Mouse (Mus musculus) thymus, postnatal 0 days (tissue): ENCODE measurements around the gene Pnp2. TPM values are rescaled to one million over a fixed set of nuclear protein-coding genes. Genes with fewer than 3 reads are reported as not detected.
A peak's percentile ranks its signal among the peaks of the same experiment; 100 is the strongest.
"Not testable (repeated sequence)": the region's sequence is repeated elsewhere in the genome, so short reads cannot be mapped to it uniquely, and the experiment has no call there.

Experiments
- DNase-seq: peaks from one replicate; pipeline ENCODE4 v3.0.0-alpha.2; 2015; ENCODE audit warnings: low spot score
- polyA plus RNA-seq: library from polyadenylated mRNA; unstranded; fragments of >200 nt; fragmentation: Nextera tagmentation; extraction: Ambion mirVana; gene quantifications from 2 replicates; pipeline ENCODE4 v1.2.1, GENCODE M21; 2015

The Pnp2 gene
- polyA plus RNA-seq, 1 experiment from 2014 or later, result 0.69 TPM

DNA sequence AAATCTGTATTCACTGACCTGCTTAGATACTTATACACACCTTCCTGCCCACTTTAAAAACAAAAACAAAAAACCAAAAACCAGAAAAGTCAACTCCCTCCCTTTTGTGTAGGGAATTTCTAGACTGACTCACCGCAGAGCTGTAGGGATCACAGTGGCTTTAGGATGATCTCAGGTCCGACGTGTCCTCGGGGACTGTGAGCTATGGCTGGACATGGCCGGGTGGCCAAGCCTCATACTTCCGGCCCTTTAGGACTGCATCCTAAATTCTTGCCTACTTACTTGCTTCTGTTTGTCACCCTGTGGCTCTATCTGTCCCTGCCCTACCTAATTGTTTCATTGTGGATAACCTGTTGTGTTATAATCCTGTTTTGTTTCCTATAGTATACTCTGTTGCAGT lies 932 bp downstream of the Pnp2 start:
- not testable (repeated sequence) for DNase-seq

GRCm38 (mm10) chr14:50957146-50957545 lies 1.4 kb downstream of the Pnp2 start:
- not testable (repeated sequence) for DNase-seq

- DNase-seq, result not testable (repeated sequence)
Observed at GRCm38 (mm10) chr14:50958289-50958995, 2.6 kb downstream of the Pnp2 start.

DNA sequence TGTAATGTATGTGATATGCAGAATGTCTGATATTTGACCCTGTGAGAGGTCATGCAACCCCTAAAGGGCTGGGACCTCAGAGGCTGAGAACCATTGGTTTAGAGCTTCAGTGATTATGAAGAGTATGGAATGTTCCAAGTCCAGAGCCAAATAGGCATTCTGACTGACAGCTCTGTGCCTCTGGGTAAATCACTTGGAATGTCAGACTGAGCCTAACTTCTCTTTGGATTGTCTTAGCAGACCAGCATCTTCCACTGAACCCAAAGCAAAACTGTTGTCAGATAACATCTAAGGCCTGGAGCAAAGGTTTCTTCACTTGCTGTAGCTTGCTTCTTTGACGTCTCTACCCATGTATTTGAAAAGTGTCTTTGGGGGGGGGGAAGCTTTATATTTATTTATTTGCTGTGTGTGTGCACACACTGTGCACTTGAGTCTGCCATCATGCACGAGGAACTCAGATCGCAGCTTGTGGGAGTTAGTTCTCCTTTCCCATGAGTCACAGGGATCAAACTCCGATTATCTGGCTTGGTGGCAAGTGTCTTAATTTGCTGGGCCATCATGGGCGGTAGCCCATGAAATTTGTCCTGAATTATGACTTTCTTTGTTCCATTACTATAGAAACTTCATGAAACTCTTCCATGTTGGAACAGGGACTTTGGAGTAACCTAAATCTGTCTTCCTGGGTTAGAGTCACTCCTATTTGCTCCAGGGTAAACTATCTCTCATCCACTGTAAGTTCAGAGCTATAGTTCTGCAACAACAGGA lies 12.6 kb downstream of the Pnp2 start:
- no peak for DNase-seq

DNA sequence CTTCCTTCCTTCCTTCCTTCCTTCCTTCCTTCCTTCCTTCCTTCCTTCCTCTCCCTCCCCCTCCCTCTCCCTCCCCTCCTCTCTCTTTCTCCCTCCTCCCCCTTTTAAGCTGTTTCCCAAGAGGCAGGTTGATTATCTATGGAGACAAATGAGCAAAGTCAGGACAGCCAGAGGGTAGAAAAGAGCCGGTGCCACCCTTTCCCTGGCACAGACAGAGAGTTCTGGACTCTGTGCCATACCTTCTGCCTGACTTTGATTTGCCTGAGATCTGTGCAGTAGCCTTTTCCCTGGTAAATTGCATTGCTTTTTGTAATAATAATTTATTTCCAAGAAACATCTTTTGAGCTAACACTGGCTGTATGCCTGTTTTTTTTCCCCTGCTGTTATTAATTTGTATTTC lies 13.2 kb downstream of the Pnp2 start:
- DNase-seq, result no peak

GRCm38 (mm10) chr14:50969558-50970544 lies 14.1 kb downstream of the Pnp2 start:
- no peak for DNase-seq

GRCm38 (mm10) chr14:50970822-50971221 lies 15.0 kb downstream of the Pnp2 start:
- DNase-seq, result no peak

- not testable (repeated sequence) for DNase-seq
Observed at GRCm38 (mm10) chr14:50973054-50973453, 17.3 kb downstream of the Pnp2 start.

GRCm38 (mm10) chr14:50973700-50974099 lies 17.9 kb downstream of the Pnp2 start:
- DNase-seq, result no peak

- no peak for DNase-seq
Observed at GRCm38 (mm10) chr14:50975001-50975400, 19.2 kb downstream of the Pnp2 start.

- DNase-seq, result no peak
Observed at GRCm38 (mm10) chr14:50976674-50977073, 20.9 kb downstream of the Pnp2 start.

- DNase-seq, result not testable (repeated sequence)
Observed at GRCm38 (mm10) chr14:50978451-50978850, 22.7 kb downstream of the Pnp2 start.

- DNase-seq, result no peak
Observed at GRCm38 (mm10) chr14:50979631-50980030, 23.8 kb downstream of the Pnp2 start.

DNA sequence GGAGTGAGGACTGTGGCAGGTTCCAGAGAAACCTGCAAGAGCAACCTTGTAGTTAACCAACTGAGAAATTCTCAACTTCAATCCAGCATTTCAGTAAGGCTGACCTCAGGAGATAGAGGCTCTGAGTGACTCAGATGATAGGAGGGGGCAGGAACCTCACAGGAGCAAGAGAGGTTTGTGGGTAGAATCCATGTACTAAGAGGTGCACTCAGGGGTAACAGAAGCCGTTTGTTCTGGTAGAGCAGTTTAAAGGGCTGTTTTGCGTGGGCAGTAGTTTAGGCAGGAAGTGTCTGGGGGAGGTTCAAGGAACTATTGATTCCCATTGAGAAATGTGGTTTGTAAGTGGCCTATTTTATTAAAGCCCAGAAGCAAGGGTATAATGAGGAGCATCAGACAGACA lies 25.4 kb downstream of the Pnp2 start:
- DNase-seq, result peak; percentile 28

DNA sequence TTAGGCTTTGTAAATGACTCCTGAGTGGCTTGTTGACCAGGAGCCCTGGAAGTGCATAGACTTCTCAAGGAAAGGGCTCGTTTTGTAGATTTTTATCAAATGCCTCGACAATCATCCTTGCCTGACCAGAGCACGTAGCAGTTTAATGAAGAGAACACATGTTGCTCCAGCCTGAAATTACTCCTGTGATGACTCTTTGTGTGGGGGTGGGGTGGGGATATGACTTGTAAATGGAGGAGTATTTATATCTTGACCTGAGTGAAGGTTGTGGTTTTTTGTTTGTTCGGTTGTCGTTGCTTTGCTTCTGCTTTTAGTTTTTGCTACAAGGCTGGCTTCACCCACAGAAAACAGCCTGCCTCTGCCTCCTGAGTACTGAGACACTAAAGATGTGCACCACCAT lies 26.0 kb downstream of the Pnp2 start:
- no peak for DNase-seq

GRCm38 (mm10) chr14:50987668-50988067 lies 31.9 kb downstream of the Pnp2 start:
- DNase-seq, result no peak

GRCm38 (mm10) chr14:50991037-50991436 lies 35.2 kb downstream of the Pnp2 start:
- DNase-seq, result no peak

- DNase-seq, result no peak
Observed at GRCm38 (mm10) chr14:50997088-50997487, 41.3 kb downstream of the Pnp2 start.

- no peak for DNase-seq
Observed at GRCm38 (mm10) chr14:50997999-50998666, 42.3 kb downstream of the Pnp2 start.

GRCm38 (mm10) chr14:51007152-51007801 lies 51.5 kb downstream of the Pnp2 start, which contains the start of gene Rnase10:
Rnase10 (plus strand) TSS chr14:51007751.
- DNase-seq, result no peak
